15 mouse cellular contexts compared by ENCODE assay signal in the genomic region with DNA sequence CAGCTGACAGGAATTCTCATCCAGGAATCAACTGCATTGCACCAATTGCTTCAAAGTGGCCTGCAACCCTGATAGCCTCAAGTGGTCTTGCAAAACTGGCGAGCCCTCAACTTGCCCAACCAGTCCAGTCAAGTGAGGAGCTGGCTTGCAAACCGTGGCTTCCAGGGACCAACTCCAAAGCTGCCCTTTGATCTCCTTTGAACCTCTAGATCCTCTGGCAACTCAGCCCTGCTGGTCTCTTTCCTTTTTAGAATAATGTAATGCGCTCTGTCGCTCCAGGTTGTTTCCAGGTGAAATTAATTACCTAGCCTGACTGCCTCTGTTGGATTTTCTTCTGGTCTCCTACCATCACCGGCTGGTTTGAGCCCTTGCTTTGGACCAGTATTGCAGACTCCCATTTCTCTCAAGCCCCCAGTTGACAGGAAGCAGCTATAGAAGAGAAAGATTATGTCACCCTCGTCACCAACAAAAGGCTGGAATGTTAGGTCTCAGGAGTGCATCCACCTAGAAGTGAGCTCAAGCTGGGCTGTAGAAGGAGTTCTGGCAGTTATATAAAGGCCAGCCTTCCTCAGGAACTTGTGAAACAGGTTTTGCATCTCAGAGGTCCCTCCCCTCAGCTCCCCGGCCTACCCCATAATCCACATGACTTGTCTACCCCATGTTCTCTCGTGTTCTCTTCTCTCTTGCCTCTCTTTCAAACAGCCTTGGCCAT. TPM values are rescaled to one million over a fixed set of nuclear protein-coding genes. Genes with fewer than 3 reads are reported as not detected.
A peak's percentile ranks its signal among the peaks of the same experiment; 100 is the strongest.
DNase-seq lines count a peak whose midpoint lies in the region; ATAC-seq and TF ChIP-seq lines count a peak whose summit lies in the region.
"Had no signal": no experiment of that assay in that cellular context is flagged by ENCODE, and none has a peak within 500 bp of the region (broad histone marks: within the 10 kb centered on the region; RNA-seq: fewer than 3 reads in every experiment).

No protein-coding gene starts in this region.

- DNase-seq in embryonic facial prominence, embryonic 11.5 days (ENCODE audit: low spot score), result peak; percentile 21
- no peak for DNase-seq in embryonic facial prominence, embryonic 10.5 days (ENCODE audit: low spot score)
- DNase-seq in kidney, postnatal 36 days, result peak; percentile 61 to 65
- DNase-seq in layer of hippocampus, adult 2 months (ENCODE audit: low spot score in 2 of 2), result no peak
- DNase-seq in layer of hippocampus, postnatal 14 days (ENCODE audit: low spot score in 2 of 2), result no peak
- no peak for DNase-seq in gastrocnemius, adult 8-10 months (ENCODE audit: low spot score in 2 of 2)
- DNase-seq: cerebellum, adult 8-10 months; gastrocnemius, postnatal 10 days; heart, postnatal 4 days; liver; midbrain, embryonic 14.5 days; right cerebral cortex, postnatal 4 days had no signal

- 39% methylated on average over 8 of the region's 8 CpGs for WGBS in embryonic facial prominence, embryonic 11.5 days
- 43% methylated on average over 8 of the region's 8 CpGs for WGBS in embryonic facial prominence, embryonic 10.5 days
- 38% methylated on average over 8 of the region's 8 CpGs for WGBS in intestine, embryonic 16.5 days
- WGBS in small intestine, adult 2 months, result 23% methylated on average over 8 of the region's 8 CpGs

- no peaks in the 10 kb centered on the region for H3K4me1 ChIP-seq in embryonic facial prominence, embryonic 11.5 days (ENCODE audit: control insufficient read depth, insufficient read depth, low read length)
- peaks cover 18% of the 10 kb centered on the region; the same call in 1 of the 2 replicates for H3K4me1 ChIP-seq in embryonic facial prominence, embryonic 10.5 days
- H3K4me1 ChIP-seq in intestine, embryonic 16.5 days (ENCODE audit: control insufficient read depth, insufficient read depth, low read length), result peaks cover 5% of the 10 kb centered on the region; the same call in 1 of the 2 replicates
- peaks cover 15% of the 10 kb centered on the region; the same call in 1 of the 2 replicates for H3K4me1 ChIP-seq in small intestine, adult 2 months (ENCODE audit: control insufficient read depth, insufficient read depth, insufficient read length, low read length)

- no peak overlapping the region for H3K27ac ChIP-seq in embryonic facial prominence, embryonic 11.5 days (replicated peaks; ENCODE audit: low read depth, low read length)
- H3K27ac ChIP-seq in embryonic facial prominence, embryonic 10.5 days (replicated peaks), result no peak overlapping the region
- peak overlapping the region; percentile 78 for H3K27ac ChIP-seq in intestine, embryonic 16.5 days (ENCODE audit: low read length)
- H3K27ac ChIP-seq in small intestine, adult 2 months (ENCODE audit: insufficient read depth, low read depth, low read length), result peak overlapping the region; percentile 60
- H3K27ac ChIP-seq in layer of hippocampus, adult 2 months, result no peak overlapping the region

- no peaks in the 10 kb centered on the region for H3K36me3 ChIP-seq in embryonic facial prominence, embryonic 11.5 days (replicated peaks; ENCODE audit: control insufficient read depth, insufficient read depth, low read depth, low read length)
- no peaks in the 10 kb centered on the region for H3K36me3 ChIP-seq in embryonic facial prominence, embryonic 10.5 days (replicated peaks)
- no peaks in the 10 kb centered on the region for H3K36me3 ChIP-seq in intestine, embryonic 16.5 days (ENCODE audit: control insufficient read depth, insufficient read depth, low read length)
- H3K36me3 ChIP-seq in small intestine, adult 2 months (ENCODE audit: control insufficient read depth, insufficient read depth, low read length), result no peaks in the 10 kb centered on the region
- H3K36me3 ChIP-seq: G1E had no signal

- no peak overlapping the region for H3K4me2 ChIP-seq in embryonic facial prominence, embryonic 11.5 days (ENCODE audit: low read depth, low read length)
- peak overlapping the region; percentile 33; the same call in 1 of the 2 replicates for H3K4me2 ChIP-seq in intestine, embryonic 16.5 days (ENCODE audit: low read depth, low read length)

- H3K9me3 ChIP-seq in embryonic facial prominence, embryonic 11.5 days (replicated peaks; ENCODE audit: control insufficient read depth, low read length), result no peaks in the 10 kb centered on the region
- no peaks in the 10 kb centered on the region for H3K9me3 ChIP-seq in embryonic facial prominence, embryonic 10.5 days
- H3K9me3 ChIP-seq in intestine, embryonic 16.5 days (ENCODE audit: control insufficient read depth, low read length), result no peaks in the 10 kb centered on the region
- H3K9me3 ChIP-seq: G1E had no signal

- H3K27me3 ChIP-seq in embryonic facial prominence, embryonic 11.5 days (ENCODE audit: control insufficient read depth, insufficient read depth, low read length), result no peaks in the 10 kb centered on the region
- no peaks in the 10 kb centered on the region for H3K27me3 ChIP-seq in embryonic facial prominence, embryonic 10.5 days (replicated peaks; ENCODE audit: low read depth, poor library complexity, severe bottlenecking)
- H3K27me3 ChIP-seq in intestine, embryonic 16.5 days (replicated peaks; ENCODE audit: control insufficient read depth, insufficient read depth, low read length), result no peaks in the 10 kb centered on the region
- no peaks in the 10 kb centered on the region for H3K27me3 ChIP-seq in small intestine, adult 2 months (ENCODE audit: control insufficient read depth, insufficient read depth, low read length)

- no peak overlapping the region for H3K9ac ChIP-seq in embryonic facial prominence, embryonic 11.5 days (replicated peaks; ENCODE audit: low read length)
- no peak overlapping the region for H3K9ac ChIP-seq in intestine, embryonic 16.5 days (ENCODE audit: low read depth, low read length)

- no peak overlapping the region for H3K4me3 ChIP-seq in embryonic facial prominence, embryonic 11.5 days (ENCODE audit: low read depth, low read length)
- H3K4me3 ChIP-seq in embryonic facial prominence, embryonic 10.5 days, result no peak overlapping the region
- H3K4me3 ChIP-seq in intestine, embryonic 16.5 days (ENCODE audit: low read length), result no peak overlapping the region
- no peak overlapping the region for H3K4me3 ChIP-seq in small intestine, adult 2 months (ENCODE audit: low read depth, low read length)
- H3K4me3 ChIP-seq in layer of hippocampus, adult 2 months, result no peak overlapping the region

- TF ChIP-seq CTCF in small intestine, adult 2 months (IDR thresholded peaks at IDR 0.05; ENCODE audit: extremely low read depth, insufficient read length, insufficient replicate concordance, low read depth, low read length), result no peak
- no peak for TF ChIP-seq CTCF in layer of hippocampus, adult 2 months (conservative IDR thresholded peaks at IDR 0.05)

- no peak for TF ChIP-seq POLR2A in small intestine, adult 2 months (IDR thresholded peaks at IDR 0.05; ENCODE audit: low read depth, low read length)

- ATAC-seq in embryonic facial prominence, embryonic 11.5 days (replicated peaks; ENCODE audit: insufficient number of reproducible peaks, low FRiP score, low TSS enrichment, low read depth), result no peak; the same call in 1 of the 2 replicates
- ATAC-seq in intestine, embryonic 16.5 days, result peak; percentile 87

RNA-seq across cellular contexts. Expression of gene Abcd3, which starts 49.8 kb away (rescaled TPM):
- polyA plus RNA-seq in embryonic facial prominence, embryonic 11.5 days (2014; fragmentation: Nextera tagmentation; extraction: Ambion mirVana), result 55.7 and 56.4 TPM in 2 replicates
- polyA plus RNA-seq in embryonic facial prominence, embryonic 10.5 days (2016; fragmentation: Nextera tagmentation; extraction: Ambion mirVana), result 40.1 and 44.0 TPM in 2 replicates
- polyA plus RNA-seq in intestine, embryonic 16.5 days (2015; fragmentation: Nextera tagmentation; extraction: Ambion mirVana), result 63.1 and 66.5 TPM in 2 replicates
- 5.8 and 13.0 TPM in 2 replicates for polyA plus RNA-seq in small intestine, adult 2 months (2012; rRNA removed)
- 10 to 100 TPM; 55.7 to 55.8 TPM for total RNA-seq in layer of hippocampus, adult 2 months (2021)
- total RNA-seq in layer of hippocampus, postnatal 14 days (2021), result 10 to 100 TPM; 73.4 to 74.2 TPM
- total RNA-seq in gastrocnemius, adult 8-10 months (2022), result 10 to 100 TPM; 33.2 to 39.3 (median 34.6) TPM

Comparison
In these comparisons a context has a peak if more than half of its experiments do, and no peak if none do; other contexts are left out.
1. DNase-seq: peak in embryonic facial prominence, embryonic 11.5 days (single experiment) and kidney, postnatal 36 days (2 of 2); none in embryonic facial prominence, embryonic 10.5 days (single experiment), layer of hippocampus, adult 2 months (0 of 2), layer of hippocampus, postnatal 14 days (0 of 2) and gastrocnemius, adult 8-10 months (0 of 2).
2. H3K27ac ChIP-seq: peak in intestine, embryonic 16.5 days (single experiment) and small intestine, adult 2 months (single experiment); none in embryonic facial prominence, embryonic 11.5 days (single experiment), embryonic facial prominence, embryonic 10.5 days (single experiment) and layer of hippocampus, adult 2 months (single experiment).